8 mouse cellular contexts compared by ENCODE assay signal in genomic region chr4:56070664-56071334, GRCm38 (mm10).
DNase-seq lines count a peak whose midpoint lies in the region; ATAC-seq and TF ChIP-seq lines count a peak whose summit lies in the region.
"Had no signal": no experiment of that assay in that cellular context is flagged by ENCODE, and none has a peak within 500 bp of the region (broad histone marks: within the 10 kb centered on the region; RNA-seq: fewer than 3 reads in every experiment).

No protein-coding gene starts in this region.

- no peak for TF ChIP-seq POLR2A in liver, adult 2 months (IDR thresholded peaks at IDR 0.05; ENCODE audit: extremely low read depth, insufficient read depth, low read length)
- no peak for TF ChIP-seq POLR2A in cerebellum, adult 2 months (IDR thresholded peaks at IDR 0.05; ENCODE audit: borderline replicate concordance, insufficient read depth, low read length)

- DNase-seq in liver, adult 2 months (ENCODE audit: extremely low read depth, low read depth, low spot score), result peak; percentile 31
- no peak for DNase-seq in liver
- DNase-seq in cerebellum, adult 2 months, result peak; percentile 47 to 69
- DNase-seq in heart, adult 9 months (ENCODE audit: low spot score in 2 of 2), result peak; percentile 65 to 70
- peak; percentile 46 to 56 for DNase-seq in layer of hippocampus, postnatal 10 days (ENCODE audit: low spot score in 2 of 2)
- DNase-seq in midbrain, embryonic 14.5 days, result no peak

- WGBS in liver, adult 2 months, result 47% methylated on average over 6 of the region's 6 CpGs
- WGBS in cerebellum, adult 2 months, result 46% methylated on average over 6 of the region's 6 CpGs
- 51% methylated on average over 6 of the region's 6 CpGs for WGBS in stomach, embryonic 14.5 days
- 87% methylated on average over 6 of the region's 6 CpGs for WGBS in midbrain, embryonic 14.5 days

- H3K36me3 ChIP-seq in liver, adult 2 months (ENCODE audit: control insufficient read depth, insufficient read depth, low read length), result no peaks in the 10 kb centered on the region
- H3K36me3 ChIP-seq in stomach, embryonic 14.5 days (ENCODE audit: control insufficient read depth, insufficient read depth, low read length), result no peaks in the 10 kb centered on the region
- no peaks in the 10 kb centered on the region for H3K36me3 ChIP-seq in midbrain, embryonic 14.5 days (ENCODE audit: control insufficient read depth, insufficient read depth, low read length)
- H3K36me3 ChIP-seq: heart, embryonic 15.5 days had no signal

- H3K9ac ChIP-seq in liver, adult 2 months (ENCODE audit: low read depth, low read length), result no peak overlapping the region
- H3K9ac ChIP-seq in stomach, embryonic 14.5 days (replicated peaks; ENCODE audit: low read depth, low read length), result no peak overlapping the region
- no peak overlapping the region for H3K9ac ChIP-seq in midbrain, embryonic 14.5 days (replicated peaks; ENCODE audit: low read length)
- H3K9ac ChIP-seq: heart, embryonic 15.5 days had no signal

- no peak overlapping the region for H3K27ac ChIP-seq in liver, adult 2 months (replicated peaks; ENCODE audit: insufficient read depth, low read depth, low read length)
- no peak overlapping the region for H3K27ac ChIP-seq in cerebellum, adult 2 months (ENCODE audit: insufficient read depth, low read length)
- peak overlapping the region; percentile 39 for H3K27ac ChIP-seq in stomach, embryonic 14.5 days (ENCODE audit: low read length)
- H3K27ac ChIP-seq in midbrain, embryonic 14.5 days (replicated peaks; ENCODE audit: low read depth, low read length), result no peak overlapping the region
- H3K27ac ChIP-seq: heart, embryonic 15.5 days had no signal

- no peak overlapping the region for H3K4me3 ChIP-seq in liver, adult 2 months (ENCODE audit: insufficient read depth, low read depth, low read length)
- no peak overlapping the region for H3K4me3 ChIP-seq in cerebellum, adult 2 months (replicated peaks; ENCODE audit: insufficient read depth, low read depth, low read length)
- H3K4me3 ChIP-seq in stomach, embryonic 14.5 days (ENCODE audit: low read depth, low read length), result no peak overlapping the region
- H3K4me3 ChIP-seq in midbrain, embryonic 14.5 days (replicated peaks; ENCODE audit: low read depth, low read length), result no peak overlapping the region
- H3K4me3 ChIP-seq: heart, embryonic 15.5 days had no signal

- H3K27me3 ChIP-seq in liver, adult 2 months (ENCODE audit: control insufficient read depth, insufficient read depth, low read length), result peaks cover 5% of the 10 kb centered on the region; the same call in 1 of the 2 replicates
- no peaks in the 10 kb centered on the region for H3K27me3 ChIP-seq in cerebellum, adult 2 months (ENCODE audit: control insufficient read depth, insufficient read depth, low read length)
- no peaks in the 10 kb centered on the region for H3K27me3 ChIP-seq in stomach, embryonic 14.5 days (ENCODE audit: control insufficient read depth, insufficient read depth, low read length)
- H3K27me3 ChIP-seq in midbrain, embryonic 14.5 days (ENCODE audit: control insufficient read depth, insufficient read depth, low read length), result no peaks in the 10 kb centered on the region
- H3K27me3 ChIP-seq: heart, embryonic 15.5 days had no signal

- no peaks in the 10 kb centered on the region for H3K9me3 ChIP-seq in stomach, embryonic 14.5 days (ENCODE audit: control insufficient read depth, low read depth, low read length)
- no peaks in the 10 kb centered on the region for H3K9me3 ChIP-seq in midbrain, embryonic 14.5 days (ENCODE audit: control insufficient read depth, low read length)
- H3K9me3 ChIP-seq: heart, embryonic 15.5 days had no signal

- no peaks in the 10 kb centered on the region for H3K79me2 ChIP-seq in liver, adult 2 months (ENCODE audit: control insufficient read depth, insufficient read depth, low read length)

- TF ChIP-seq CTCF in liver, adult 2 months (IDR thresholded peaks at IDR 0.05; ENCODE audit: low read depth, low read length), result no peak
- no peak for TF ChIP-seq CTCF in cerebellum, adult 2 months (IDR thresholded peaks at IDR 0.05; ENCODE audit: borderline replicate concordance, insufficient read depth, low read depth, low read length)

- no peak overlapping the region for H3K4me2 ChIP-seq in stomach, embryonic 14.5 days (replicated peaks; ENCODE audit: low read depth, low read length)
- H3K4me2 ChIP-seq in midbrain, embryonic 14.5 days (ENCODE audit: low read length), result no peak overlapping the region
- H3K4me2 ChIP-seq: heart, embryonic 15.5 days had no signal

- ATAC-seq in stomach, embryonic 14.5 days (ENCODE audit: insufficient number of reproducible peaks, insufficient read depth, low FRiP score, low read depth), result peak; percentile 28; the same call in 1 of the 2 replicates
- no peak for ATAC-seq in midbrain, embryonic 14.5 days (ENCODE audit: low FRiP score, low TSS enrichment)

- H3K4me1 ChIP-seq in liver, adult 2 months (ENCODE audit: control insufficient read depth, insufficient read depth, low read length), result peaks cover 4% of the 10 kb centered on the region; the same call in 1 of the 2 replicates
- H3K4me1 ChIP-seq in cerebellum, adult 2 months (ENCODE audit: control insufficient read depth, insufficient read depth, low read length), result peaks cover 6% of the 10 kb centered on the region; the same call in 1 of the 2 replicates
- H3K4me1 ChIP-seq in stomach, embryonic 14.5 days (ENCODE audit: control insufficient read depth, insufficient read depth, low read length), result no peaks in the 10 kb centered on the region
- no peaks in the 10 kb centered on the region for H3K4me1 ChIP-seq in midbrain, embryonic 14.5 days (ENCODE audit: control insufficient read depth, insufficient read depth, low read length)
- H3K4me1 ChIP-seq: heart, embryonic 15.5 days had no signal

Comparison
In these comparisons a context has a peak if more than half of its experiments do, and no peak if none do; other contexts are left out.
1. DNase-seq: peak in liver, adult 2 months (single experiment), cerebellum, adult 2 months (2 of 2), heart, adult 9 months (2 of 2) and layer of hippocampus, postnatal 10 days (2 of 2); none in liver (single experiment) and midbrain, embryonic 14.5 days (single experiment).